In genomic region chr12:117200117-117200516, GRCm38 (mm10) we compare ENCODE assay signal across 9 mouse cellular contexts.
DNase-seq lines count a peak whose midpoint lies in the region; ATAC-seq and TF ChIP-seq lines count a peak whose summit lies in the region.
"Had no signal": no experiment of that assay in that cellular context is flagged by ENCODE, and none has a peak within 500 bp of the region (broad histone marks: within the 10 kb centered on the region; RNA-seq: fewer than 3 reads in every experiment).

No protein-coding gene starts in this region.

- no peaks in the 10 kb centered on the region for H3K9me3 ChIP-seq in limb, embryonic 13.5 days
- no peaks in the 10 kb centered on the region for H3K9me3 ChIP-seq in limb, embryonic 10.5 days (replicated peaks)
- H3K9me3 ChIP-seq in forebrain, embryonic 16.5 days (ENCODE audit: control insufficient read depth, low read length): no peaks in the 10 kb centered on the region
- no peaks in the 10 kb centered on the region for H3K9me3 ChIP-seq in heart, postnatal 0 days (replicated peaks; ENCODE audit: control insufficient read depth, low read length)
- H3K9me3 ChIP-seq in liver, embryonic 13.5 days (replicated peaks): no peaks in the 10 kb centered on the region
- no peaks in the 10 kb centered on the region for H3K9me3 ChIP-seq in neural tube, embryonic 11.5 days (ENCODE audit: control insufficient read depth, low read length)
- H3K9me3 ChIP-seq: embryonic facial prominence, embryonic 12.5 days had no signal

- no peak overlapping the region for H3K27ac ChIP-seq in limb, embryonic 13.5 days
- no peak overlapping the region for H3K27ac ChIP-seq in limb, embryonic 10.5 days
- H3K27ac ChIP-seq in forebrain, embryonic 16.5 days (ENCODE audit: low read length): no peak overlapping the region
- peak overlapping the region; percentile 85 for H3K27ac ChIP-seq in heart, postnatal 0 days (ENCODE audit: low read depth)
- H3K27ac ChIP-seq in liver, embryonic 13.5 days: no peak overlapping the region
- H3K27ac ChIP-seq in neural tube, embryonic 11.5 days (ENCODE audit: low read depth, low read length): no peak overlapping the region
- H3K27ac ChIP-seq: embryonic facial prominence, embryonic 12.5 days had no signal

- peak; percentile 55 for ATAC-seq in limb, embryonic 13.5 days (ENCODE audit: low FRiP score, low read depth)
- ATAC-seq in forebrain, embryonic 16.5 days: peak; percentile 27; the same call in 1 of the 2 replicates
- ATAC-seq in heart, postnatal 0 days (ENCODE audit: insufficient read depth, low read depth): peak; percentile 94
- peak; percentile 61; the same call in 1 of the 2 replicates for ATAC-seq in liver, embryonic 13.5 days (ENCODE audit: low read depth)
- ATAC-seq in neural tube, embryonic 11.5 days (ENCODE audit: insufficient read depth, low FRiP score, low TSS enrichment): no peak

- H3K27me3 ChIP-seq in limb, embryonic 13.5 days: no peaks in the 10 kb centered on the region
- H3K27me3 ChIP-seq in limb, embryonic 10.5 days (ENCODE audit: low read depth, poor library complexity, severe bottlenecking): no peaks in the 10 kb centered on the region
- no peaks in the 10 kb centered on the region for H3K27me3 ChIP-seq in forebrain, embryonic 16.5 days (replicated peaks; ENCODE audit: control insufficient read depth, insufficient read depth, low read length)
- H3K27me3 ChIP-seq in heart, postnatal 0 days (ENCODE audit: control insufficient read depth, insufficient read depth, low read length): no peaks in the 10 kb centered on the region
- no peaks in the 10 kb centered on the region for H3K27me3 ChIP-seq in liver, embryonic 13.5 days
- no peaks in the 10 kb centered on the region for H3K27me3 ChIP-seq in neural tube, embryonic 11.5 days (ENCODE audit: control insufficient read depth, insufficient read depth, low read length)
- H3K27me3 ChIP-seq: embryonic facial prominence, embryonic 12.5 days had no signal

- H3K4me1 ChIP-seq in limb, embryonic 13.5 days: peaks cover 20% of the 10 kb centered on the region
- peaks cover 22% of the 10 kb centered on the region for H3K4me1 ChIP-seq in limb, embryonic 10.5 days
- H3K4me1 ChIP-seq in forebrain, embryonic 16.5 days (replicated peaks; ENCODE audit: control insufficient read depth, insufficient read depth, low read length): peaks cover 54% of the 10 kb centered on the region
- H3K4me1 ChIP-seq in heart, postnatal 0 days (ENCODE audit: control insufficient read depth, insufficient read depth): peaks cover 6% of the 10 kb centered on the region; the same call in 1 of the 2 replicates
- peaks cover 9% of the 10 kb centered on the region; the same call in 1 of the 2 replicates for H3K4me1 ChIP-seq in liver, embryonic 13.5 days (replicated peaks)
- H3K4me1 ChIP-seq in neural tube, embryonic 11.5 days (ENCODE audit: control insufficient read depth, insufficient read depth, low read length): peaks cover 20% of the 10 kb centered on the region

- H3K36me3 ChIP-seq in limb, embryonic 13.5 days: no peaks in the 10 kb centered on the region
- H3K36me3 ChIP-seq in limb, embryonic 10.5 days: no peaks in the 10 kb centered on the region
- no peaks in the 10 kb centered on the region for H3K36me3 ChIP-seq in forebrain, embryonic 16.5 days (ENCODE audit: control insufficient read depth, insufficient read depth)
- H3K36me3 ChIP-seq in heart, postnatal 0 days (replicated peaks; ENCODE audit: control insufficient read depth, insufficient read depth, low read length): no peaks in the 10 kb centered on the region
- no peaks in the 10 kb centered on the region for H3K36me3 ChIP-seq in liver, embryonic 13.5 days
- H3K36me3 ChIP-seq in neural tube, embryonic 11.5 days (ENCODE audit: control insufficient read depth, insufficient read depth, low read length): no peaks in the 10 kb centered on the region
- H3K36me3 ChIP-seq: embryonic facial prominence, embryonic 12.5 days had no signal

- H3K4me2 ChIP-seq in limb, embryonic 13.5 days (replicated peaks): peak overlapping the region; percentile 28; the same call in 1 of the 2 replicates
- no peak overlapping the region for H3K4me2 ChIP-seq in forebrain, embryonic 16.5 days (ENCODE audit: low read length)
- H3K4me2 ChIP-seq in heart, postnatal 0 days (ENCODE audit: low read depth, low read length): peak overlapping the region; percentile 51
- no peak overlapping the region for H3K4me2 ChIP-seq in liver, embryonic 13.5 days
- no peak overlapping the region for H3K4me2 ChIP-seq in neural tube, embryonic 11.5 days (ENCODE audit: low read depth)
- H3K4me2 ChIP-seq: embryonic facial prominence, embryonic 12.5 days had no signal

- peak; percentile 75 for TF ChIP-seq EP300 in heart, postnatal 0 days (IDR thresholded peaks at IDR 0.05; ENCODE audit: low read depth)

- TF ChIP-seq CTCF in heart, postnatal 0 days (IDR thresholded peaks at IDR 0.05; ENCODE audit: low read depth): no peak

- no peak for DNase-seq in limb, embryonic 10.5 days (ENCODE audit: low spot score)
- peak; percentile 95 for DNase-seq in heart, postnatal 0 days (ENCODE audit: low spot score)
- DNase-seq in kidney, postnatal 25 days: peak; percentile 58 to 80
- DNase-seq in liver, embryonic 13.5 days: no peak
- DNase-seq in neural tube, embryonic 11.5 days (ENCODE audit: low spot score): peak; percentile 30
- DNase-seq in spleen, adult 12 weeks (ENCODE audit: low spot score): no peak

- WGBS in limb, embryonic 13.5 days: 16% methylated on average over 9 of the region's 9 CpGs
- WGBS in limb, embryonic 10.5 days: 34% methylated on average over 9 of the region's 9 CpGs
- 11% methylated on average over 9 of the region's 9 CpGs for WGBS in forebrain, embryonic 16.5 days
- WGBS in heart, postnatal 0 days: 9% methylated on average over 9 of the region's 9 CpGs
- 25% methylated on average over 9 of the region's 9 CpGs for WGBS in liver, embryonic 13.5 days (ENCODE audit: insufficient replicate concordance)
- WGBS in neural tube, embryonic 11.5 days: 26% methylated on average over 9 of the region's 9 CpGs

- H3K9ac ChIP-seq in limb, embryonic 13.5 days: no peak overlapping the region
- H3K9ac ChIP-seq in forebrain, embryonic 16.5 days (replicated peaks; ENCODE audit: low read depth, low read length): no peak overlapping the region
- H3K9ac ChIP-seq in heart, postnatal 0 days (replicated peaks; ENCODE audit: low read depth, low read length): no peak overlapping the region
- no peak overlapping the region for H3K9ac ChIP-seq in liver, embryonic 13.5 days
- no peak overlapping the region for H3K9ac ChIP-seq in neural tube, embryonic 11.5 days (ENCODE audit: low read length)
- H3K9ac ChIP-seq: embryonic facial prominence, embryonic 12.5 days had no signal

- no peak overlapping the region for H3K4me3 ChIP-seq in limb, embryonic 13.5 days
- no peak overlapping the region for H3K4me3 ChIP-seq in limb, embryonic 10.5 days
- H3K4me3 ChIP-seq in forebrain, embryonic 16.5 days (replicated peaks; ENCODE audit: low read length): no peak overlapping the region
- peak overlapping the region; percentile 30 for H3K4me3 ChIP-seq in heart, postnatal 0 days (ENCODE audit: low read depth, low read length)
- no peak overlapping the region for H3K4me3 ChIP-seq in liver, embryonic 13.5 days (replicated peaks)
- H3K4me3 ChIP-seq in neural tube, embryonic 11.5 days (ENCODE audit: low read depth, low read length): no peak overlapping the region
- H3K4me3 ChIP-seq: embryonic facial prominence, embryonic 12.5 days had no signal

Comparison
In these comparisons a context has a peak if more than half of its experiments do, and no peak if none do; other contexts are left out.
1. H3K4me2 ChIP-seq: peak in limb, embryonic 13.5 days (single experiment) and heart, postnatal 0 days (single experiment); none in forebrain, embryonic 16.5 days (single experiment), liver, embryonic 13.5 days (single experiment) and neural tube, embryonic 11.5 days (single experiment).
2. DNase-seq: peak in heart, postnatal 0 days (single experiment), kidney, postnatal 25 days (2 of 2) and neural tube, embryonic 11.5 days (single experiment); none in limb, embryonic 10.5 days (single experiment), liver, embryonic 13.5 days (single experiment) and spleen, adult 12 weeks (single experiment).